Mouse (Mus musculus): Measurements from ENCODE around the gene Prdm16. TPM values are rescaled to one million over a fixed set of nuclear protein-coding genes. Genes with fewer than 3 reads are reported as not detected.

Prdm16 gene
- polyA plus RNA-seq, 1 experiment: 2.0 TPM

GRCm38 (mm10) chr4:154360441-154360840 is 276.2 kb downstream of the Prdm16 start:
- Histone ChIP-seq H3K27ac (ENCODE audit: insufficient read depth, low read length) (no peak overlapping the region), H3K4me1 (ENCODE audit: control insufficient read depth, insufficient read depth, insufficient read length) (no peaks in the 10 kb centered on the region), H3K4me3 (ENCODE audit: extremely low read depth, insufficient read depth, insufficient read length) (no peak overlapping the region), H3K27me3 (ENCODE audit: control insufficient read depth, insufficient read depth, low read length) (no peaks in the 10 kb centered on the region), H3K36me3 (ENCODE audit: control insufficient read depth, insufficient read depth, low read length) (no peaks in the 10 kb centered on the region)
- TF ChIP-seq CTCF (IDR thresholded peaks at IDR 0.05; ENCODE audit: extremely low read depth, insufficient read depth, insufficient read length, insufficient replicate concordance): no peak
- whole genome bisulfite sequencing: 91% methylated on average over 6 of the region's 7 CpGs
- no peak for DNase-seq (ENCODE audit: low read depth in 1 of 2, low spot score in 2 of 2)

GRCm38 (mm10) chr4:154359762-154360300 is 276.8 kb downstream of the Prdm16 start:
- no peak for DNase-seq (ENCODE audit: low read depth in 1 of 2, low spot score in 2 of 2)

GRCm38 (mm10) chr4:154358816-154359215 is 277.9 kb downstream of the Prdm16 start:
- no peak for DNase-seq (ENCODE audit: low read depth in 1 of 2, low spot score in 2 of 2)
- Histone ChIP-seq H3K27ac (ENCODE audit: insufficient read depth, low read length) (no peak overlapping the region), H3K27me3 (ENCODE audit: control insufficient read depth, insufficient read depth, low read length) (no peaks in the 10 kb centered on the region), H3K4me1 (ENCODE audit: control insufficient read depth, insufficient read depth, insufficient read length) (no peaks in the 10 kb centered on the region), H3K4me3 (ENCODE audit: extremely low read depth, insufficient read depth, insufficient read length) (no peak overlapping the region), H3K36me3 (ENCODE audit: control insufficient read depth, insufficient read depth, low read length) (no peaks in the 10 kb centered on the region)
- TF ChIP-seq POLR2A (IDR thresholded peaks at IDR 0.05; ENCODE audit: low read depth, low read length): no peak
- TF ChIP-seq CTCF (IDR thresholded peaks at IDR 0.05; ENCODE audit: extremely low read depth, insufficient read depth, insufficient read length, insufficient replicate concordance): no peak
- WGBS: 84% methylated on average over 11 of the region's 11 CpGs

More at GRCm38 (mm10) chr4:154359762-154360300, 276.8 kb downstream of the Prdm16 start:
- Histone ChIP-seq H3K4me3 (ENCODE audit: extremely low read depth, insufficient read depth, insufficient read length) (no peak overlapping the region), H3K4me1 (ENCODE audit: control insufficient read depth, insufficient read depth, insufficient read length) (no peaks in the 10 kb centered on the region), H3K27me3 (ENCODE audit: control insufficient read depth, insufficient read depth, low read length) (no peaks in the 10 kb centered on the region), H3K27ac (ENCODE audit: insufficient read depth, low read length) (no peak overlapping the region), H3K36me3 (ENCODE audit: control insufficient read depth, insufficient read depth, low read length) (no peaks in the 10 kb centered on the region)
- TF ChIP-seq CTCF (IDR thresholded peaks at IDR 0.05; ENCODE audit: extremely low read depth, insufficient read depth, insufficient read length, insufficient replicate concordance): no peak
- TF ChIP-seq POLR2A (IDR thresholded peaks at IDR 0.05; ENCODE audit: low read depth, low read length): no peak
- 92% methylated on average over 9 of the region's 9 CpGs for WGBS

- 88% methylated on average over 5 of the region's 5 CpGs for WGBS
- no peak overlapping the region for H3K4me3 ChIP-seq (ENCODE audit: extremely low read depth, insufficient read depth, insufficient read length)
- H3K27me3 ChIP-seq (ENCODE audit: control insufficient read depth, insufficient read depth, low read length): no peaks in the 10 kb centered on the region
- no peaks in the 10 kb centered on the region for H3K36me3 ChIP-seq (ENCODE audit: control insufficient read depth, insufficient read depth, low read length)
- no peak overlapping the region for H3K27ac ChIP-seq (ENCODE audit: insufficient read depth, low read length)
- DNase-seq (ENCODE audit: low read depth in 1 of 2, low spot score in 2 of 2): no peak
- no peaks in the 10 kb centered on the region for H3K4me1 ChIP-seq (ENCODE audit: control insufficient read depth, insufficient read depth, insufficient read length)
- no peak for TF ChIP-seq POLR2A (IDR thresholded peaks at IDR 0.05; ENCODE audit: low read depth, low read length)
- no peak for TF ChIP-seq CTCF (IDR thresholded peaks at IDR 0.05; ENCODE audit: extremely low read depth, insufficient read depth, insufficient read length, insufficient replicate concordance)
Observed at GRCm38 (mm10) chr4:154358370-154358769, 278.3 kb downstream of the Prdm16 start.

- no peak for DNase-seq (ENCODE audit: low read depth in 1 of 2, low spot score in 2 of 2)
- H3K27me3 ChIP-seq (ENCODE audit: control insufficient read depth, insufficient read depth, low read length): no peaks in the 10 kb centered on the region
- no peak for TF ChIP-seq POLR2A (IDR thresholded peaks at IDR 0.05; ENCODE audit: low read depth, low read length)
- TF ChIP-seq CTCF (IDR thresholded peaks at IDR 0.05; ENCODE audit: extremely low read depth, insufficient read depth, insufficient read length, insufficient replicate concordance): no peak
- H3K36me3 ChIP-seq (ENCODE audit: control insufficient read depth, insufficient read depth, low read length): no peaks in the 10 kb centered on the region
- no peak overlapping the region for H3K27ac ChIP-seq (ENCODE audit: insufficient read depth, low read length)
- no peaks in the 10 kb centered on the region for H3K4me1 ChIP-seq (ENCODE audit: control insufficient read depth, insufficient read depth, insufficient read length)
- H3K4me3 ChIP-seq (ENCODE audit: extremely low read depth, insufficient read depth, insufficient read length): no peak overlapping the region
- WGBS: 97% methylated on average over 5 of the region's 5 CpGs
Observed at GRCm38 (mm10) chr4:154355408-154355807, 281.3 kb downstream of the Prdm16 start.

GRCm38 (mm10) chr4:154352246-154352645 is 284.4 kb downstream of the Prdm16 start:
- DNase-seq (ENCODE audit: low read depth in 1 of 2, low spot score in 2 of 2): no peak
- H3K4me1 ChIP-seq (ENCODE audit: control insufficient read depth, insufficient read depth, insufficient read length): no peaks in the 10 kb centered on the region
- WGBS: 86% methylated on average over 13 of the region's 13 CpGs
- no peak overlapping the region for H3K4me3 ChIP-seq (ENCODE audit: extremely low read depth, insufficient read depth, insufficient read length)
- no peaks in the 10 kb centered on the region for H3K36me3 ChIP-seq (ENCODE audit: control insufficient read depth, insufficient read depth, low read length)
- TF ChIP-seq POLR2A (IDR thresholded peaks at IDR 0.05; ENCODE audit: low read depth, low read length) (no peak), CTCF (IDR thresholded peaks at IDR 0.05; ENCODE audit: extremely low read depth, insufficient read depth, insufficient read length, insufficient replicate concordance) (no peak)
- H3K27ac ChIP-seq (ENCODE audit: insufficient read depth, low read length): no peak overlapping the region
- no peaks in the 10 kb centered on the region for H3K27me3 ChIP-seq (ENCODE audit: control insufficient read depth, insufficient read depth, low read length)

GRCm38 (mm10) chr4:154348197-154348786 is 288.4 kb downstream of the Prdm16 start:
- no peaks in the 10 kb centered on the region for H3K27me3 ChIP-seq (ENCODE audit: control insufficient read depth, insufficient read depth, low read length)
- H3K27ac ChIP-seq (ENCODE audit: insufficient read depth, low read length): no peak overlapping the region
- H3K36me3 ChIP-seq (ENCODE audit: control insufficient read depth, insufficient read depth, low read length): no peaks in the 10 kb centered on the region
- WGBS: 79% methylated on average over 11 of the region's 11 CpGs
- no peak for DNase-seq (ENCODE audit: low read depth in 1 of 2, low spot score in 2 of 2)
- no peak overlapping the region for H3K4me3 ChIP-seq (ENCODE audit: extremely low read depth, insufficient read depth, insufficient read length)
- H3K4me1 ChIP-seq (ENCODE audit: control insufficient read depth, insufficient read depth, insufficient read length): no peaks in the 10 kb centered on the region
- TF ChIP-seq POLR2A (IDR thresholded peaks at IDR 0.05; ENCODE audit: low read depth, low read length): no peak
- TF ChIP-seq CTCF (IDR thresholded peaks at IDR 0.05; ENCODE audit: extremely low read depth, insufficient read depth, insufficient read length, insufficient replicate concordance): no peak
